Mouse (Mus musculus) layer of hippocampus, adult 11-12 months (tissue): ENCODE measurements at regions not wholly inside any gene's neighbourhood (a gene's known extent, or its start where the extent isn't known, plus 50 kb on each side); places are given as distances from the start of the nearest gene placed in this dataset.

Experiments
- DNase-seq: peaks from one replicate; pipeline ENCODE4 v3.0.0; 2022; ENCODE audit warnings: low spot score

DNA sequence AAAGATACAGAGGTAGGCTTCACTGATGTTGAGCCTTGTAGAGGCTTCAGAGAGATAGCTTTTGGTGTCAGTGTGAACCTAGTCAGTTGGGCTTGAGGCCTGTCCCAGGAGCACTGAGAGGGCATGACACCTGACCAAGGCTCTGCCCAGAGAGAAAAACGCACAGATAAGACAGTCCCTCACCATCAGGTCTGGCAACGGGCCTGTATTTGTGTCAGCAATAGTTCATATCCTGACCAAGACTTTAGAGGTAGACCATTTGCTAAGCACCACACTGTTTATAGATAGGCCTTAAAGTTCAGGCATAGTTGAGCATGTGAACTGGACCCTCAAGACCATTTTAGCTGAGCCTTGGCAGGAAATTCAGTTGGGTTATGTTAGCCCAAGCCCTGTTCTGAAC lies 60.4 kb upstream of the C2cd4b start:
- DNase-seq, result no peak

- DNase-seq, result no peak
These were observed 59.2 kb upstream of the C2cd4b start for GRCm38 (mm10) chr9:67699846-67700579.

- DNase-seq, result no peak
These were observed 50.8 kb upstream of the C2cd4b start for GRCm38 (mm10) chr9:67708246-67708960.
